Mouse (Mus musculus) splenic B cell, adult 2 months (primary cell): ENCODE results near the gene Itgb2.

Experiments
- DNase-seq: peaks from one replicate; pipeline ENCODE4 v3.0.0-alpha.2; 2011; ENCODE audit warnings: low read depth, low spot score
- H3K27me3 ChIP-seq: 2 replicates; pipeline ENCODE4 v1.6.1; 2012; ENCODE audit warnings: mild to moderate bottlenecking, low read length, moderate library complexity, mixed read lengths; ENCODE audit not compliant: control insufficient read depth, poor library complexity, insufficient read depth, severe bottlenecking
- H3K36me3 ChIP-seq: 2 replicates; pipeline ENCODE4 v1.6.1; 2012; ENCODE audit warnings: mild to moderate bottlenecking, low read length, moderate library complexity, mixed read lengths; ENCODE audit not compliant: control insufficient read depth, poor library complexity, insufficient read depth, severe bottlenecking

Itgb2 gene

GRCm38 (mm10) chr10:77530140-77530539 lies at the start of gene Itgb2:
Itgb2 (plus strand) TSS chr10:77530252.
- peak; percentile 81 for DNase-seq
- Histone ChIP-seq H3K36me3 (no peaks in the 10 kb centered on the region; the same call in 1 of the 2 replicates), H3K27me3 (no peaks in the 10 kb centered on the region)

GRCm38 (mm10) chr10:77481814-77482213 lies 48.2 kb upstream of the Itgb2 start:
- Histone ChIP-seq H3K36me3 (peaks cover 4% of the 10 kb centered on the region; the same call in 1 of the 2 replicates), H3K27me3 (no peaks in the 10 kb centered on the region)
- DNase-seq: peak; percentile 11

- no peaks in the 10 kb centered on the region for H3K27me3 ChIP-seq
- H3K36me3 ChIP-seq: peaks cover 19% of the 10 kb centered on the region
- DNase-seq: no peak
These were observed 45.7 kb upstream of the Itgb2 start for GRCm38 (mm10) chr10:77484205-77484935.

- DNase-seq: no peak
- Histone ChIP-seq H3K27me3 (no peaks in the 10 kb centered on the region), H3K36me3 (peaks cover 29% of the 10 kb centered on the region)
These were observed 44.3 kb upstream of the Itgb2 start for GRCm38 (mm10) chr10:77485786-77486185.

GRCm38 (mm10) chr10:77488168-77488567 lies 41.9 kb upstream of the Itgb2 start:
- Histone ChIP-seq H3K36me3 (peaks cover 32% of the 10 kb centered on the region), H3K27me3 (no peaks in the 10 kb centered on the region)
- DNase-seq: no peak

- Histone ChIP-seq H3K36me3 (peaks cover 35% of the 10 kb centered on the region), H3K27me3 (no peaks in the 10 kb centered on the region)
- DNase-seq: no peak
These were observed 38.5 kb upstream of the Itgb2 start for GRCm38 (mm10) chr10:77491585-77491984.

- no peak for DNase-seq
- peaks cover 29% of the 10 kb centered on the region for H3K36me3 ChIP-seq
These were observed 37.2 kb upstream of the Itgb2 start for GRCm38 (mm10) chr10:77492885-77493284.

GRCm38 (mm10) chr10:77497185-77497584 lies 32.9 kb upstream of the Itgb2 start:
- no peak for DNase-seq

More at GRCm38 (mm10) chr10:77492885-77493284, 37.2 kb upstream of the Itgb2 start:
- H3K27me3 ChIP-seq: no peaks in the 10 kb centered on the region

GRCm38 (mm10) chr10:77498254-77498653 lies 31.8 kb upstream of the Itgb2 start:
- Histone ChIP-seq H3K36me3 (peaks cover 10% of the 10 kb centered on the region), H3K27me3 (no peaks in the 10 kb centered on the region)
- DNase-seq: no peak

More at GRCm38 (mm10) chr10:77497185-77497584, 32.9 kb upstream of the Itgb2 start:
- Histone ChIP-seq H3K36me3 (peaks cover 8% of the 10 kb centered on the region), H3K27me3 (no peaks in the 10 kb centered on the region)

GRCm38 (mm10) chr10:77500636-77501035 lies 29.4 kb upstream of the Itgb2 start:
- H3K36me3 ChIP-seq: peaks cover 5% of the 10 kb centered on the region
- no peak for DNase-seq
- no peaks in the 10 kb centered on the region for H3K27me3 ChIP-seq

- no peaks in the 10 kb centered on the region for H3K27me3 ChIP-seq
These were observed 26.8 kb upstream of the Itgb2 start for GRCm38 (mm10) chr10:77502967-77503922.

GRCm38 (mm10) chr10:77504143-77504542 lies 25.9 kb upstream of the Itgb2 start:
- no peak for DNase-seq
- H3K36me3 ChIP-seq: peaks cover 5% of the 10 kb centered on the region
- H3K27me3 ChIP-seq: no peaks in the 10 kb centered on the region

More at GRCm38 (mm10) chr10:77502967-77503922, 26.8 kb upstream of the Itgb2 start:
- peaks cover 5% of the 10 kb centered on the region for H3K36me3 ChIP-seq
- no peak for DNase-seq

GRCm38 (mm10) chr10:77506526-77506925 lies 23.5 kb upstream of the Itgb2 start:
- peaks cover 7% of the 10 kb centered on the region for H3K36me3 ChIP-seq
- DNase-seq: peak; percentile 48
- no peaks in the 10 kb centered on the region for H3K27me3 ChIP-seq

- no peak for DNase-seq
- Histone ChIP-seq H3K27me3 (no peaks in the 10 kb centered on the region), H3K36me3 (peaks cover 9% of the 10 kb centered on the region)
These were observed 23.0 kb upstream of the Itgb2 start for GRCm38 (mm10) chr10:77506961-77507577.
